Mouse (Mus musculus) thymus, adult 2 months (tissue): ENCODE data around the gene BC048403.

Source experiments
- CTCF ChIP-seq: fragments of 200-500 bp; IDR thresholded peaks from 2 replicates; pipeline ENCODE4 v1.5.1; 2012; ENCODE audit warnings: mild to moderate bottlenecking, control low read depth, low read length, moderate library complexity, borderline replicate concordance; ENCODE audit not compliant: control insufficient read depth, poor library complexity, insufficient read depth; ENCODE audit errors: extremely low read depth
- POLR2A ChIP-seq: fragments of 200-500 bp; IDR thresholded peaks from 2 replicates; pipeline ENCODE4 v1.6.1; 2012; ENCODE audit warnings: mild to moderate bottlenecking, low read length, control low read depth, moderate library complexity; ENCODE audit not compliant: control insufficient read depth, poor library complexity, insufficient read depth; ENCODE audit errors: extremely low read depth

DNA sequence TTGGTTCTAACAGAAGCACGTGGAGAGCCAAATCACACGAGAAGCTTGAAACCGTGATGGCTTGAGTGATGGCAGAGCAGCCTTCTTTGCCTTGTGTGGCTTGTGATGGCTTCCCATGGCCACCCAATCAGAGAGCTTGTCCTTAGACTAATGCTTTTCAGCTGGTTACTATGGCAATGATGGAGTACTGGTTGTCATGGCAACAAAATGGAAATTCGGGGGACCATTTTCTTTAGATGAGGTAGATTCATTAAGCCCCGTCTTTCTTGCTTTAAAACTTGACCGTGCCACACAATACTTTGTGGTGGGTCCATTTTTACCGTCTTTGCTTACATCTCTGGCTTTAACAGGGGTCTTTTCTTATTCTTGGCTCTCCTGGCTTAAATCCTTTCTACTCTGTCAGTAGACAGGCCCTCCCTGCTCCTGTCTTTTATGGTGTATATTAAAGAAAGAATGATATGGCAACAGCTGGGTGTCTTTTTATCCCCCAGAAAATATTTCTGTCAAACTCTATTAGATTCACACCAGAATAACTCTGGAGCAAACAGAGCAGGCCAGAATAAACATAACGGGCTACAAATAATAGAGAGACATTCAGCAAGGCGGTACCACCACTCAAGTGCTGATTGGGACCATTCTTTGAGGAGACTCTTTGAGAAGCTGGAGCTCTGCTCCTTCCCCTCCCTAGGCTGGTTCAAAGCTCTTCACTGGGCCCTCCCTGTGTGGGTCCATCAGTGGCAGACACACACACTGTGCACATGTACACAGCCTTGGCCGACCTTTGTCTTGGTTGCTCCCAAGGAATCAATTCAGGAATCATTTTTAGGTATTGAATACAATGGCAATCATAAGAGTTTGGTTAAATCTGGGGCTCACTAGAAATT lies 25.7 kb downstream of the BC048403 start:
- TF ChIP-seq CTCF: no peak
- TF ChIP-seq POLR2A: no peak
